Mouse (Mus musculus): ENCODE results near the gene Rbfox2. TPM values are rescaled to one million over a fixed set of nuclear protein-coding genes. Genes with fewer than 3 reads are reported as not detected.

The Rbfox2 gene
- polyA plus RNA-seq, 1 experiment = 18.7 TPM

GRCm38 (mm10) chr15:77077906-77078305, 228.9 kb downstream of the Rbfox2 start:
- Histone ChIP-seq H3K4me3 (ENCODE audit: insufficient read depth, low read depth, low read length) (no peak overlapping the region), H3K36me3 (ENCODE audit: control insufficient read depth, insufficient read depth, low read length) (no peaks in the 10 kb centered on the region), H3K27me3 (replicated peaks; ENCODE audit: control insufficient read depth, insufficient read depth, low read length) (no peaks in the 10 kb centered on the region), H3K27ac (ENCODE audit: insufficient read depth, low read depth, low read length) (no peak overlapping the region), H3K4me1 (ENCODE audit: control insufficient read depth, insufficient read depth, low read length) (no peaks in the 10 kb centered on the region)
- DNase-seq = no peak
- 86% methylated on average over 9 of the region's 9 CpGs for WGBS
- TF ChIP-seq CTCF (conservative IDR thresholded peaks at IDR 0.05; ENCODE audit: insufficient read depth, insufficient read length, low read depth, low read length) (no peak), POLR2A (IDR thresholded peaks at IDR 0.05; ENCODE audit: low read depth, low read length) (no peak)

DNA sequence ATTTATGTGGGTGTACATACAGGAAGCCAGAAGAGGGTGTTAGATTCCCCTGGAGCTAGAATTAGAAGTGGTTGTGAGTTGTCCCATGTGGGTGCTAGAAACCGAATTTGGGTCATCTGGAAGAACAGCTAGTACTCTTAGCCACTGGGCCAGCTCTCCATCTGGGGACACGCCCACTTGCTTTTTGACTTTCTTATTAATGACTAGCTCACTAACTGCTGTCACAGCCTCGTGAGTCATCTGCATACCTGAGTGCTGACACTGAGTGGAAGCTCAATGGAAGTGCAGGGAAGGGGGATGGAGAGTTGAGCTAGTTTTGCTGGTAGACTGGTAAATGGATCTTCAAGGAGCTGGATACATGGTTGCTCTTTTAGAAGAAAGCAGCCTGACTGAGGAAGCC, 230.3 kb downstream of the Rbfox2 start:
- H3K4me3 ChIP-seq (ENCODE audit: insufficient read depth, low read depth, low read length) = no peak overlapping the region
- no peaks in the 10 kb centered on the region for H3K27me3 ChIP-seq (replicated peaks; ENCODE audit: control insufficient read depth, insufficient read depth, low read length)
- no peaks in the 10 kb centered on the region for H3K36me3 ChIP-seq (ENCODE audit: control insufficient read depth, insufficient read depth, low read length)
- 74% methylated on average over 3 of the region's 3 CpGs for WGBS
- no peak overlapping the region for H3K27ac ChIP-seq (ENCODE audit: insufficient read depth, low read depth, low read length)
- no peak for DNase-seq
- TF ChIP-seq POLR2A (IDR thresholded peaks at IDR 0.05; ENCODE audit: low read depth, low read length) = no peak
- TF ChIP-seq CTCF (conservative IDR thresholded peaks at IDR 0.05; ENCODE audit: insufficient read depth, insufficient read length, low read depth, low read length) = no peak
- no peaks in the 10 kb centered on the region for H3K4me1 ChIP-seq (ENCODE audit: control insufficient read depth, insufficient read depth, low read length)

DNA sequence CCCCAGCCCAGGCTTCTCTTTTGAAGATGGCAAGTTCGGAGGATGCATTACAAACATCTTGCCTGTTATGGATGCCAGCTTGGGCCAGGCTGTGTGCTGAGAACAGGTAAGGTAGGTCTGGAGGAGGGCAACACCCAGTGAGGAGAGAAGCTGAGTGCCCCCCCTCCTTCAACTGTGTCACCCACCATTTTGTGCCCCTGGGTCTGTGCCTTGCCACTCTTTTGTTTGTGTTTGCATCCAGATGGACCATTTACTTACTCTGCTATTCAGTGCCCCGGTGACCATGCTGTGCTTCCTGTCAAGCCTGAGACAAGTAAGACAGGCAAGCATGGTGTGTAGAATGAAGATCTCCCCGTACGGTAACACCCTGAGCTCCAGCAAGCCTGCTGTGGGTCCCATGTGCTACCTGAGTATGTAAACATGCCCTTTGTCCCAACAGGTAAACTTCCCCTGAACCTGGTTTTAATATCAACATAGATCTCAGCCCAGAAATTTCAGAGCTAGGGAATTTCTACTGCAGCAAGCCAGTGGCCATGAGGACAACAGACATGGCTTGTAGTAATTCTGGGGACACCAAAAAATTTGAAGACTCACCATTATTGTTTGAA, 234.1 kb downstream of the Rbfox2 start:
- no peaks in the 10 kb centered on the region for H3K4me1 ChIP-seq (ENCODE audit: control insufficient read depth, insufficient read depth, low read length)
- H3K27ac ChIP-seq (ENCODE audit: insufficient read depth, low read depth, low read length) = no peak overlapping the region
- TF ChIP-seq CTCF (conservative IDR thresholded peaks at IDR 0.05; ENCODE audit: insufficient read depth, insufficient read length, low read depth, low read length) (no peak), POLR2A (IDR thresholded peaks at IDR 0.05; ENCODE audit: low read depth, low read length) (no peak)
- no peaks in the 10 kb centered on the region for H3K36me3 ChIP-seq (ENCODE audit: control insufficient read depth, insufficient read depth, low read length)
- H3K27me3 ChIP-seq (replicated peaks; ENCODE audit: control insufficient read depth, insufficient read depth, low read length) = no peaks in the 10 kb centered on the region
- no peak overlapping the region for H3K4me3 ChIP-seq (ENCODE audit: insufficient read depth, low read depth, low read length)
- 84% methylated on average over 4 of the region's 4 CpGs for WGBS
- no peak for DNase-seq

- H3K4me1 ChIP-seq (ENCODE audit: control insufficient read depth, insufficient read depth, low read length) = no peaks in the 10 kb centered on the region
- H3K27ac ChIP-seq (ENCODE audit: insufficient read depth, low read depth, low read length) = no peak overlapping the region
- TF ChIP-seq CTCF (conservative IDR thresholded peaks at IDR 0.05; ENCODE audit: insufficient read depth, insufficient read length, low read depth, low read length) = peak; percentile 45
- TF ChIP-seq POLR2A (IDR thresholded peaks at IDR 0.05; ENCODE audit: low read depth, low read length) = no peak
- H3K27me3 ChIP-seq (replicated peaks; ENCODE audit: control insufficient read depth, insufficient read depth, low read length) = no peaks in the 10 kb centered on the region
- no peaks in the 10 kb centered on the region for H3K36me3 ChIP-seq (ENCODE audit: control insufficient read depth, insufficient read depth, low read length)
- DNase-seq = peak; percentile 16
- 19% methylated on average over 10 of the region's 10 CpGs for WGBS
- no peak overlapping the region for H3K4me3 ChIP-seq (ENCODE audit: insufficient read depth, low read depth, low read length)
Observed at GRCm38 (mm10) chr15:77071501-77071900, 235.3 kb downstream of the Rbfox2 start.

DNA sequence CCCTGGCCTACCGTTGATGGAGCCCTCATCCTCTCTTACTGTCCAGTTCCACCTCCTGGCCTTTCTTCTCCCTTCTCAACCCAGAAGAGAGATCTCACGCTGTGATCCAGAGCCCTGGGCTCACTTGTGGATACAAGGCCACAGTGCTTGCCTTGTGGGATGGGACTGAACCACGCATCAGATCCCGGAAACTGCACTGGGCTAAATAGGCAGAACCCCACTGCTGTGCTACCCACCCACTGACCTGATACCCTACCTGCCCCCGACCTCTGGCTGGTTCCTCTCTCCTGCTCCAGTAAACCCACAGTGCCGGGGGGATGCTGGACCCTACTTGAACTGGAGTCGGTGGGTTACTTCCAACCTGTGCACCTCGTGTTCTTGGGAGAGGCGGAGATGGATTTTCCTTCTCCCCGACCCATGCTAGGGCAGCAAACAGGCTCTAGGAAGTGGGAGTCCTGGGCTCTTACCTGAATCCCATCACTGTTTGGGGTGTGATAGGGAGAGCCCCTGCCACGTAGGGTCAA, 236.0 kb downstream of the Rbfox2 start:
- WGBS = 88% methylated on average over 11 of the region's 11 CpGs

GRCm38 (mm10) chr15:77069019-77069418, 237.8 kb downstream of the Rbfox2 start:
- WGBS = 81% methylated on average over 3 of the region's 3 CpGs
- DNase-seq = no peak
- H3K27me3 ChIP-seq (replicated peaks; ENCODE audit: control insufficient read depth, insufficient read depth, low read length) = no peaks in the 10 kb centered on the region

More for the DNA sequence above, 236.0 kb downstream of the Rbfox2 start:
- no peak for DNase-seq
- no peak overlapping the region for H3K4me3 ChIP-seq (ENCODE audit: insufficient read depth, low read depth, low read length)
- TF ChIP-seq POLR2A (IDR thresholded peaks at IDR 0.05; ENCODE audit: low read depth, low read length) = no peak
- TF ChIP-seq CTCF (conservative IDR thresholded peaks at IDR 0.05; ENCODE audit: insufficient read depth, insufficient read length, low read depth, low read length) = no peak
- H3K36me3 ChIP-seq (ENCODE audit: control insufficient read depth, insufficient read depth, low read length) = no peaks in the 10 kb centered on the region
- no peaks in the 10 kb centered on the region for H3K27me3 ChIP-seq (replicated peaks; ENCODE audit: control insufficient read depth, insufficient read depth, low read length)
- H3K4me1 ChIP-seq (ENCODE audit: control insufficient read depth, insufficient read depth, low read length) = no peaks in the 10 kb centered on the region
- H3K27ac ChIP-seq (ENCODE audit: insufficient read depth, low read depth, low read length) = no peak overlapping the region

DNA sequence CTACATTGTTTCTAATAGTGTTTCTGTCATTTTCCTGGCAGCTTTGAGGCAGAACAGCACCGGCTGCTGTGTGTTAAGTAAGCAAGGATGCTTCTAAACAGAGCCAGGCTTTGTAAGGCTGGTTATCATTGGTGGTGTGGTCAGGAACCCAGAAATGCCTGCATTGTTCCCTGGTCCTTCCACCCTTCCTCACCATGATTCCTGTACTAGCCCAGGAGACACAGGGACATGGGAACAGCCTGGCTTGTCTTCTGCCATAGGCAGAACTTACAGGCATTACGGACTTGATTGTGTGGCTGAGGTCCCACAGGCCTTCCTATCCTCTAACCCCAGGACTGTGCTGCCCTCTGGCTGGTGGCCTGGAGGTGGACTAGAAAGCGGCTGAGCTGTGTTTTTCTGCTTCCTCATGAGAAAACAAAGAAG, 238.4 kb downstream of the Rbfox2 start:
- 61% methylated on average over 3 of the region's 3 CpGs for WGBS
- no peak for DNase-seq
- Histone ChIP-seq H3K4me1 (ENCODE audit: control insufficient read depth, insufficient read depth, low read length) (no peaks in the 10 kb centered on the region), H3K27ac (ENCODE audit: insufficient read depth, low read depth, low read length) (no peak overlapping the region), H3K36me3 (ENCODE audit: control insufficient read depth, insufficient read depth, low read length) (no peaks in the 10 kb centered on the region), H3K27me3 (replicated peaks; ENCODE audit: control insufficient read depth, insufficient read depth, low read length) (no peaks in the 10 kb centered on the region), H3K4me3 (ENCODE audit: insufficient read depth, low read depth, low read length) (no peak overlapping the region)
- TF ChIP-seq POLR2A (IDR thresholded peaks at IDR 0.05; ENCODE audit: low read depth, low read length) (no peak), CTCF (conservative IDR thresholded peaks at IDR 0.05; ENCODE audit: insufficient read depth, insufficient read length, low read depth, low read length) (no peak)

More at GRCm38 (mm10) chr15:77069019-77069418, 237.8 kb downstream of the Rbfox2 start:
- Histone ChIP-seq H3K36me3 (ENCODE audit: control insufficient read depth, insufficient read depth, low read length) (no peaks in the 10 kb centered on the region), H3K27ac (ENCODE audit: insufficient read depth, low read depth, low read length) (no peak overlapping the region), H3K4me1 (ENCODE audit: control insufficient read depth, insufficient read depth, low read length) (no peaks in the 10 kb centered on the region), H3K4me3 (ENCODE audit: insufficient read depth, low read depth, low read length) (no peak overlapping the region)
- TF ChIP-seq POLR2A (IDR thresholded peaks at IDR 0.05; ENCODE audit: low read depth, low read length) (no peak), CTCF (conservative IDR thresholded peaks at IDR 0.05; ENCODE audit: insufficient read depth, insufficient read length, low read depth, low read length) (no peak)
